Mouse (Mus musculus): ENCODE measurements at regions not wholly inside any gene's neighbourhood (a gene's known extent, or its start where the extent isn't known, plus 50 kb on each side); places are given as distances from the start of the nearest gene placed in this dataset.

DNA sequence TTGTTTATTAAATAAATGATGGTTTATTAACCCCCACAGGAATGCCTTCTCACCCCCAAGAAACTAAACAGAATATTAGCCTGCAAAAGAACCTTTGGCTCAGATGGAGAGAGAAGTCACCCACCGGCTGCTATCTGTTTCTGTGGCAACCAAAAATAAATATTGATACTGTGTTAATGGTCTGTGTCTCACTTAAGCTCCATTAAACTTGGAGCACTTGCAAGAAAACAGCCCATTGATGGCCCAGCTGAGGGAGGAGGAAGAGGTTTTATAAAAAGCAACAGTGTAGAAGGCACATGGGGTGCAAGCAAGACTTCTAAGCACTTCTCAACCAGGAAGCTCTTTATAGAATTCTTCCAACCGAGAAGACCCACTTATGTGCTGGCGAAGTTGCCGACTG lies 565.1 kb upstream of the Sall1 start:
- no peak for TF ChIP-seq CTCF (IDR thresholded peaks at IDR 0.05; ENCODE audit: low read depth)
- no peak for TF ChIP-seq EP300 (IDR thresholded peaks at IDR 0.05; ENCODE audit: low read depth)

All from heart, postnatal 0 days (tissue).